Mouse (Mus musculus): ENCODE measurements around the gene Atl1. TPM values are rescaled to one million over a fixed set of nuclear protein-coding genes. Genes with fewer than 3 reads are reported as not detected.

The Atl1 gene
- polyA plus RNA-seq, 1 experiment from 2014 or later, result 6.9 TPM

DNA sequence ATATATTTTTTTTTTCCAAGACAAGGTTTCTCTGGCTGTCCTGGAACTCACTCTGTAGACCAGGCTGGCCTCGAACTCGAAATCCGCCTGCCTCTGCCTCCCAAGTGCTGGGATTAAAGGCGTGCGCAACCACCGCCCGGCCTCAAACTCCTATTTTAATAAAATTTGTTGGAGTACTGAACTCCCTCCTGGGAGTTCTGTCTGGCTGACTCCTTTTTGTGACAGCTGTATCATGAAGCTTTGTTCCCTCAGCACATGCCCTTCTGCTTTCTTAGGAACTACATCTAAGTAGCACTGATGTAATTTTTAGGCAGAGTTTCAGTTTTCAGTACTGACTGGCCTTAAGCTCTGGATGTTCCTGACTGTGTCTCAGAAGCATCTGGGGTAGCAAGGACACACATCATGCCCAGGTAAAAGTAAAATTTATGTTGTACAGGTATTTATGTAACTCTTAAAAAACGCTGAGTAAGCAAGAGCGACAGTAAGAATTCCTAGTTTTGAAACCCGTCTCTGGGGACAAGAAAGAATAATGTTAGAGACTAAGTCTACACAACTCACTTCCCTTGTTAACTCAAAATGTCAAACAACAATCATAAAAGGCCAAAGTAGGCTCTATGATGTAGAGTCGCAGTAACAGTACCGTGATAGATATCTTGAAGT, 36.6 kb upstream of the Atl1 start:
- no peaks in the 10 kb centered on the region for H3K4me1 ChIP-seq (replicated peaks; ENCODE audit: control insufficient read depth, insufficient read depth, low read length)
- no peak for ATAC-seq (replicated peaks; ENCODE audit: low FRiP score, low TSS enrichment, low read depth)
- 93% methylated on average over 12 of the region's 12 CpGs for WGBS
- H3K9me3 ChIP-seq (ENCODE audit: control insufficient read depth, low read length), result no peaks in the 10 kb centered on the region
- peaks cover 32% of the 10 kb centered on the region for H3K36me3 ChIP-seq (ENCODE audit: control insufficient read depth, insufficient read depth, low read length)
- no peak for DNase-seq (ENCODE audit: low spot score)
- H3K4me2 ChIP-seq (ENCODE audit: low read length), result no peak overlapping the region
- H3K27ac ChIP-seq (ENCODE audit: low read depth), result no peak overlapping the region
- H3K9ac ChIP-seq (ENCODE audit: low read length), result no peak overlapping the region
- H3K27me3 ChIP-seq (replicated peaks; ENCODE audit: control insufficient read depth, insufficient read depth, low read length), result no peaks in the 10 kb centered on the region
- H3K4me3 ChIP-seq (ENCODE audit: low read depth, low read length), result no peak overlapping the region

DNA sequence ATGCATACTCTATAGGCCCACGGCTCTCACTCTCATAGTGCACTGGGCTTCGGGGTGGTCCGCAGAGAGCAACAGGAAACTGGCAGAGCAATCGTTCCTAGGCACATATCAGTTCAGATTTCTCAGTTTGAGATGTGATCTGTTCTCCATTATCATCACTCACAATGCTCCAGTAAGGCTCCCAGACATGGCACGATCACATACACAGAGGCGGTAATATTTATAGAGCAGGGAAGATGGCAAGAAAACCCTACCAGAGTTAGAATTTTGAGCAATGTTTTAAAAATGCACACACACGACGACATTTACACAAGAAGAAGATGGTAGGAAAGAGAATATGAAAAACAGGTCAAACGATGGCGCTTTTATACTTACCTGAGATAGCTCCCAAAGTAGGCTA, 36.0 kb upstream of the Atl1 start:
- Histone ChIP-seq H3K9ac (ENCODE audit: low read length) (no peak overlapping the region), H3K4me3 (ENCODE audit: low read depth, low read length) (no peak overlapping the region), H3K27ac (ENCODE audit: low read depth) (no peak overlapping the region), H3K27me3 (replicated peaks; ENCODE audit: control insufficient read depth, insufficient read depth, low read length) (no peaks in the 10 kb centered on the region), H3K9me3 (ENCODE audit: control insufficient read depth, low read length) (no peaks in the 10 kb centered on the region), H3K36me3 (ENCODE audit: control insufficient read depth, insufficient read depth, low read length) (peaks cover 31% of the 10 kb centered on the region), H3K4me2 (ENCODE audit: low read length) (no peak overlapping the region), H3K4me1 (replicated peaks; ENCODE audit: control insufficient read depth, insufficient read depth, low read length) (no peaks in the 10 kb centered on the region)
- no peak for DNase-seq (ENCODE audit: low spot score)
- 95% methylated on average over 10 of the region's 10 CpGs for WGBS
- no peak for ATAC-seq (replicated peaks; ENCODE audit: low FRiP score, low TSS enrichment, low read depth)

DNA sequence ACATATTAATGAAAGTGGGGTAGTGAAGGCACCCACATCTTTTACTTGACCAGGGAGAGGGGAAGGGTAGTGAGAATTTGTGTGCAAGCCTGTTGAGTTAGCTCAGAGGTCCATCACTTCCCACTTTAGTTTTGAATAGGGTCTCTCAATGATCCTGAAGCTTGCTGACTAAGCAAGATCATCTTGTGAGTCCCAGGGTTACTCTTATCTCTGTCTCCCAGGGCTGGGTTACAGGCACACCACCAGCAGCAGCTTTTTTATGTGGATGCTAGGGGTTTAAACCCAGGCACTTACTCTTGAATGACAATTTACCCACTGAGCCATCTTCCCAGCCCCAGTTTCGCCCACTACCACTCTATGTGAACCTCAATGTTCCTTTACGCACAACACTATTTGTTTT, 34.8 kb upstream of the Atl1 start:
- H3K9ac ChIP-seq (ENCODE audit: low read length), result no peak overlapping the region
- H3K36me3 ChIP-seq (ENCODE audit: control insufficient read depth, insufficient read depth, low read length), result peaks cover 20% of the 10 kb centered on the region
- ATAC-seq (replicated peaks; ENCODE audit: low FRiP score, low TSS enrichment, low read depth), result no peak
- 93% methylated on average over 2 of the region's 2 CpGs for WGBS
- no peaks in the 10 kb centered on the region for H3K27me3 ChIP-seq (replicated peaks; ENCODE audit: control insufficient read depth, insufficient read depth, low read length)
- H3K9me3 ChIP-seq (ENCODE audit: control insufficient read depth, low read length), result no peaks in the 10 kb centered on the region
- H3K4me3 ChIP-seq (ENCODE audit: low read depth, low read length), result no peak overlapping the region
- no peak overlapping the region for H3K27ac ChIP-seq (ENCODE audit: low read depth)
- H3K4me1 ChIP-seq (replicated peaks; ENCODE audit: control insufficient read depth, insufficient read depth, low read length), result no peaks in the 10 kb centered on the region
- no peak overlapping the region for H3K4me2 ChIP-seq (ENCODE audit: low read length)
- DNase-seq (ENCODE audit: low spot score), result no peak

DNA sequence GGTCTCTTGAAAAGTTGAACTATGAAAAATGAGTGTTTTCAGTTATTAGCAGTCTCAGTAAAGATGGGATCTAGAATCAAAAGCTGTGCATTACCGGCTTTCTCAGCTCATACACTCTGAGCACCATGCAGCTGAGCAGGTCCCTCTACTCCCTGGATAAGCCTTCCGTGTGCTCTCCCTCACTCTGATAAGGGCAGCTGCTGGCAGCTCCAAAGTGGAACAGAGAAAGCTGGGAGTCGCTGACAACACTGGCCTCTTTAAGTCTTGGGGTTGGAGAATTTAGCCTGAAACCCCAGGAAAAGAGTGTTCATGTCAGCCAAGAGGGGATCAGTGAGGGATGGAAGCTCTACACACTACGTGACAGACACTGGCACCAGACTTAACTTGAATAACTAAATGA, 33.6 kb upstream of the Atl1 start:
- Histone ChIP-seq H3K27me3 (replicated peaks; ENCODE audit: control insufficient read depth, insufficient read depth, low read length) (no peaks in the 10 kb centered on the region), H3K9me3 (ENCODE audit: control insufficient read depth, low read length) (no peaks in the 10 kb centered on the region), H3K4me2 (ENCODE audit: low read length) (no peak overlapping the region), H3K36me3 (ENCODE audit: control insufficient read depth, insufficient read depth, low read length) (peaks cover 15% of the 10 kb centered on the region; the same call in 1 of the 2 replicates), H3K4me1 (replicated peaks; ENCODE audit: control insufficient read depth, insufficient read depth, low read length) (no peaks in the 10 kb centered on the region), H3K27ac (ENCODE audit: low read depth) (no peak overlapping the region), H3K9ac (ENCODE audit: low read length) (no peak overlapping the region), H3K4me3 (ENCODE audit: low read depth, low read length) (no peak overlapping the region)
- WGBS, result 82% methylated on average over 4 of the region's 4 CpGs
- no peak for ATAC-seq (replicated peaks; ENCODE audit: low FRiP score, low TSS enrichment, low read depth)
- no peak for DNase-seq (ENCODE audit: low spot score)

DNA sequence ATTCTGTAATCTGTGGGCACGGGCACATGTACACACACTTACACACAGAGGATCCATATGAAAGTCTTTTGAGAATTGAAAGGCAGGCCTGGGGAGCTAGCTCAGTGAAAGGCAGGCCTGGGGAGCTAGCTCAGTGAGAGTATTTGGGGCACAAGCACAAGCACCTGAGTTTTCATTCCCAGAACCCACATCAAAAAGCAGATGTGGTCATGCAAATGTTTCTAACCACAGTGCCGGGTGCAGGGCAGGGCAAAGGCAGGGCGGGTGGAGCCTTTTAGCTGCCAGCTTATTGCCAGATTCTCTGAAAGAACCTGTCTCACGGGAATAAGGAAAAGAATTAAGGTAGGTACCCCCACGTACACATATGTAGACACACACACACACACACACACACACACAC, 28.9 kb upstream of the Atl1 start:
- Histone ChIP-seq H3K4me2 (ENCODE audit: low read length) (no peak overlapping the region), H3K27me3 (replicated peaks; ENCODE audit: control insufficient read depth, insufficient read depth, low read length) (no peaks in the 10 kb centered on the region), H3K4me1 (replicated peaks; ENCODE audit: control insufficient read depth, insufficient read depth, low read length) (peaks cover 5% of the 10 kb centered on the region; the same call in 1 of the 2 replicates), H3K4me3 (ENCODE audit: low read depth, low read length) (no peak overlapping the region), H3K9ac (ENCODE audit: low read length) (no peak overlapping the region), H3K9me3 (ENCODE audit: control insufficient read depth, low read length) (no peaks in the 10 kb centered on the region), H3K36me3 (ENCODE audit: control insufficient read depth, insufficient read depth, low read length) (no peaks in the 10 kb centered on the region), H3K27ac (ENCODE audit: low read depth) (no peak overlapping the region)
- DNase-seq (ENCODE audit: low spot score) (no peak), ATAC-seq (replicated peaks; ENCODE audit: low FRiP score, low TSS enrichment, low read depth) (no peak)
- 79% methylated on average over 5 of the region's 5 CpGs for WGBS

GRCm38 (mm10) chr12:69864164-69864692, 28.2 kb upstream of the Atl1 start:
- no peak overlapping the region for H3K4me3 ChIP-seq (ENCODE audit: low read depth, low read length)
- ATAC-seq (replicated peaks; ENCODE audit: low FRiP score, low TSS enrichment, low read depth) (no peak), DNase-seq (ENCODE audit: low spot score) (no peak)
- no peak overlapping the region for H3K9ac ChIP-seq (ENCODE audit: low read length)
- no peaks in the 10 kb centered on the region for H3K36me3 ChIP-seq (ENCODE audit: control insufficient read depth, insufficient read depth, low read length)
- H3K27me3 ChIP-seq (replicated peaks; ENCODE audit: control insufficient read depth, insufficient read depth, low read length), result no peaks in the 10 kb centered on the region
- WGBS, result 60% methylated on average over 4 of the region's 4 CpGs
- H3K4me1 ChIP-seq (replicated peaks; ENCODE audit: control insufficient read depth, insufficient read depth, low read length), result peaks cover 5% of the 10 kb centered on the region; the same call in 1 of the 2 replicates
- no peak overlapping the region for H3K27ac ChIP-seq (ENCODE audit: low read depth)
- H3K4me2 ChIP-seq (ENCODE audit: low read length), result no peak overlapping the region
- H3K9me3 ChIP-seq (ENCODE audit: control insufficient read depth, low read length), result no peaks in the 10 kb centered on the region

- no peak for ATAC-seq (replicated peaks; ENCODE audit: low FRiP score, low TSS enrichment, low read depth)
- 60% methylated on average over 5 of the region's 5 CpGs for WGBS
Observed at GRCm38 (mm10) chr12:69867338-69867737, 25.1 kb upstream of the Atl1 start.

GRCm38 (mm10) chr12:69871632-69872031, 20.8 kb upstream of the Atl1 start:
- Histone ChIP-seq H3K4me3 (ENCODE audit: low read depth, low read length) (no peak overlapping the region), H3K4me1 (replicated peaks; ENCODE audit: control insufficient read depth, insufficient read depth, low read length) (peaks cover 3% of the 10 kb centered on the region; the same call in 1 of the 2 replicates), H3K9ac (ENCODE audit: low read length) (no peak overlapping the region), H3K36me3 (ENCODE audit: control insufficient read depth, insufficient read depth, low read length) (peaks cover 12% of the 10 kb centered on the region; the same call in 1 of the 2 replicates), H3K27ac (ENCODE audit: low read depth) (no peak overlapping the region), H3K4me2 (ENCODE audit: low read length) (no peak overlapping the region), H3K9me3 (ENCODE audit: control insufficient read depth, low read length) (no peaks in the 10 kb centered on the region), H3K27me3 (replicated peaks; ENCODE audit: control insufficient read depth, insufficient read depth, low read length) (no peaks in the 10 kb centered on the region)
- ATAC-seq (replicated peaks; ENCODE audit: low FRiP score, low TSS enrichment, low read depth) (no peak), DNase-seq (ENCODE audit: low spot score) (no peak)
- 95% methylated on average over 5 of the region's 5 CpGs for WGBS

More at GRCm38 (mm10) chr12:69867338-69867737, 25.1 kb upstream of the Atl1 start:
- H3K36me3 ChIP-seq (ENCODE audit: control insufficient read depth, insufficient read depth, low read length), result peaks cover 12% of the 10 kb centered on the region; the same call in 1 of the 2 replicates
- no peak overlapping the region for H3K27ac ChIP-seq (ENCODE audit: low read depth)
- no peak overlapping the region for H3K4me2 ChIP-seq (ENCODE audit: low read length)
- H3K9me3 ChIP-seq (ENCODE audit: control insufficient read depth, low read length), result no peaks in the 10 kb centered on the region
- DNase-seq (ENCODE audit: low spot score), result no peak
- H3K9ac ChIP-seq (ENCODE audit: low read length), result no peak overlapping the region
- H3K4me1 ChIP-seq (replicated peaks; ENCODE audit: control insufficient read depth, insufficient read depth, low read length), result peaks cover 5% of the 10 kb centered on the region; the same call in 1 of the 2 replicates
- H3K4me3 ChIP-seq (ENCODE audit: low read depth, low read length), result no peak overlapping the region
- H3K27me3 ChIP-seq (replicated peaks; ENCODE audit: control insufficient read depth, insufficient read depth, low read length), result no peaks in the 10 kb centered on the region
